Mouse (Mus musculus) telencephalon, adult 2 months (tissue): ENCODE measurements around the gene Lsamp.
"Not testable (repeated sequence)": the region's sequence is repeated elsewhere in the genome, so short reads cannot be mapped to it uniquely, and the experiment has no call there.

Experiments used
- DNase-seq: peaks from one replicate; pipeline ENCODE4 v3.0.0-alpha.2; 2011; ENCODE audit warnings: low read depth, low spot score

Gene Lsamp

DNA sequence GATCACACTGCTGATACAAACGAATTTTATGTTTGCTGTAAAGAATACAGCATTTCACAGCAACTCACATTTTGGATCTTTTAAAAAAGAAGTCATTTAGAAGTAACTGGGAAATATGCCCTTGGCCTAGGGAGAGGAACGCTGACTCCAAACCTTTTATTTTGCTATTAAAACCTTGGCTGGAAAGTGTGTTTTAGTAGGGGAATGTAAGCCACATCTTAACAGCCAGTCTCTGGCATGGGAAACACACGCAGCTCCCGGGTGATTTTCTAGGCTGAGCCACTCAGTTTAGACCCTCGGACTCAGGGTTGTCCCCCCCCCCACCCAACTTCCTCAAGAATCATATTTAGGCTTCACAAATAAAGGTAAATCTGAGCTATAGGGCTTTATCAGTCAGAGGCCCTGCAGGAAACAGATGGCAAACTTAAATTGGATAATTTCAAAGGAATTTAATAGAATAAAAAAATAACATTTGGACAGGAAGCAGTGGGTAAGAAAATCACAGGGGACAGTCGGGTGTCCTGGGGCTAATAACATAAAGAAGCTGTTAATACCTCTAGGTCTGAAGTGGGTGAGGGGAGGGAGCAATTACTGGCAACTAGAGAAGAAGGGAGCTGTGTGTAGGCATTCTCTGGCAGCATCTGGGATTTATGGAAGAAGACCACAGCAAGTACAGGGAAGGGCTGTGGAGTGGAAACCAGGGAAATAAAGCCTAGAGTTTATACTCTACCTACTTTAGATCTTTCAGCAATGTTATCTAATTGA lies 1933.1 kb downstream of the Lsamp start:
- DNase-seq, result no peak

DNA sequence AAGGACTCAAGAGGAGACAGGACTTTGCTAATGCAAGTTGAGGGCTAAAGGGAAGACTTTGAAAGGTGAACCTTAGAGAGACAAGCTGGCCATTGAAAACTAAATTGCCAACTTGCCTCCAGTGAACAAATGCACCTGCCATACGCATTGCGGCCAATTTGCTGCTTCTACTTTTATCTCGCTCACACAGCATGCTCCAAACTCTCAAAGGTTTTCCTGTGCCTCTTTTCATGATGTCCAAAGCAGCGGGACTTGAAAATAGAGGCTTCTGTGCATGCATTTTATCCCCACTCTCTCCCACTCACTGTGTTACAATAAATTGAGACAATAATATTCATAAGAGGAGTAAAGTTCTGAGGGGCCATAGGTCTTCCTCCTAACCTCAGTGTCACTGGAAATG lies 1945.4 kb downstream of the Lsamp start:
- DNase-seq, result no peak

DNA sequence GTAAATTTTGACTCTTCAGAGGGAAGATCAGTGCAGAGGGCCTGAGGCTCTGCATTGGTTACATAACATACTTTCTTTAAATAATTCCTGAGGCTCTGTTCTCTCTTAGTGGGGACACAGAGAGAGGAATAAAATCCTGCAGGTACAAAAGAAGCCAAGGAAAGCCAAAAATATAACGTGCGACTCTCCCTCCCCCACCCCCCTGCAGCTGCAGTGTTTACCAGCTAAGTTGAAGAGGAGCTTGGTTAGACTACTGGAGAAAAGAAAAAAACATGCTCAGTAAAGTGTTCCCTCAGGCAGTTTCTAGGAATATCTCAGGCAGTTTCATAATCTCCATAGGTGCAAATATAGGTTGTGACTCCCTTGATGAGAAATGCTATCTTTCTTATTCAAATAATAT lies 1951.5 kb downstream of the Lsamp start:
- peak; percentile 93 for DNase-seq

DNA sequence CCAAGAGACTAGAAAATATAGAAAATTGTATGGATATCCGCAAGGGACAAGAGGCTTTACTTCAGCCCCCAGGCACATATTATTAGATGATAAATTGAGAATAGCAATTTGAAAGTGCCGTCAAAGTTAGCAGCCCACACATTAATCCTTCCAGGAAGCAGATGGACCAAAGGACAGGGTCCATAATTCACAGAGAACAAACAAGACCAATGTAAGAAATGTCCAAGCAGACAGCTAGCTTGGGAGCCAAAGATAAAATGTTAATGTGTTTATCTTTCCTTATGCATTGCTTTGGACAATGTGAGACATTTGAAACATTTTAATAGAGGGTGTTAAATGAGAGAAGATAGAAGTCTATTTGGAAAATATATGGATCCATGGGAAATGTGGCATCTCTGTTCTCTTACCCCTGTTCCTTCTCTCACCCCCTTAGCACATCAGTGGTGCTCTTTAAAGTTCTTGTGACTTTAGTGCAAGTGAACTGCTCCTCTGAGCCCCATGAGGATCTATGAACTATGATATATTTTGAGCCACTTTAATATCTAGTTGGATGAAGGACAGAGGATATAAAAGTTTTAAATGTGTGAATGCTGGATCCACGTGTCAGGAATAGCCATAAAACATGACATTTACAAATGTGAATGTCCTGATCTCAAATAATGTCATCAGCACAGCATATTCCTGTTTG lies 1952.9 kb downstream of the Lsamp start:
- no peak for DNase-seq

DNA sequence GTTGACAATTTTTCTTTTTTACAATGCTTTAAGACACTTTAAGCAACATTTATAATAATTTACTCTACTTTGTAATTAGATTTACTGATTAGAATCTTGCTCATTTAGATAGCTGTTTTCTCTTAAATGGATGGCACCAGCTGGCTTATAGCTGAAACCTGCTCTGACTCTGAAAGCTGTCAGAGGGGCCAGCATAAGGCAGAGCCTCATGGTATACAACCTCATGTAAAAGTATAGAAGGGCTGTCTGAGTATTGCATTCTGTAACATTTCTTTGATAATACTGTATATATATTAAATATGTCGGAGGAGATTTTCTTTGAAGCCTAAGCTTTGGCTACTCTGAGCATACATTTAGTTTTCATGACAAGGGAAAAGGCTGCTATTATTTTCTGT lies 1953.4 kb downstream of the Lsamp start:
- DNase-seq, result no peak

DNA sequence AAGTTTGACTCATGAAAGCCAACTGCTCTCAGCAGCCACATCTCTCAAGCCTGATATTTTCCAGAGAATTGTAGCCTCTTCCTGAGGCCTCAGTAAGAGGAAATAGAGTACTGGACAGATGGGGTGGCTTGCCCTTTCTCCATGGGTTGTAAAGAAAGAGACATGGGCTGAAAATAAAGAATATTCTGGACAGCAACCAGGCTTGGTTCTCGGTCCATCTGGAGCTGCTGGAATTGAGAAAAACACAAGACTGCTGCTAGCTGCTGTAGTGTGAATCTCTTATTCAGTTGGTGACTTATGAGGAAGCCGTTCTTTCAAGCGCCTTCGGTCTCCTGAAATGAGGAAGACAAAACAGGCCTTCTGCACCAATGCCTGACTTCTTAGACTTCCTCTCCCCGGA lies 1954.1 kb downstream of the Lsamp start:
- peak; percentile 83 for DNase-seq

DNA sequence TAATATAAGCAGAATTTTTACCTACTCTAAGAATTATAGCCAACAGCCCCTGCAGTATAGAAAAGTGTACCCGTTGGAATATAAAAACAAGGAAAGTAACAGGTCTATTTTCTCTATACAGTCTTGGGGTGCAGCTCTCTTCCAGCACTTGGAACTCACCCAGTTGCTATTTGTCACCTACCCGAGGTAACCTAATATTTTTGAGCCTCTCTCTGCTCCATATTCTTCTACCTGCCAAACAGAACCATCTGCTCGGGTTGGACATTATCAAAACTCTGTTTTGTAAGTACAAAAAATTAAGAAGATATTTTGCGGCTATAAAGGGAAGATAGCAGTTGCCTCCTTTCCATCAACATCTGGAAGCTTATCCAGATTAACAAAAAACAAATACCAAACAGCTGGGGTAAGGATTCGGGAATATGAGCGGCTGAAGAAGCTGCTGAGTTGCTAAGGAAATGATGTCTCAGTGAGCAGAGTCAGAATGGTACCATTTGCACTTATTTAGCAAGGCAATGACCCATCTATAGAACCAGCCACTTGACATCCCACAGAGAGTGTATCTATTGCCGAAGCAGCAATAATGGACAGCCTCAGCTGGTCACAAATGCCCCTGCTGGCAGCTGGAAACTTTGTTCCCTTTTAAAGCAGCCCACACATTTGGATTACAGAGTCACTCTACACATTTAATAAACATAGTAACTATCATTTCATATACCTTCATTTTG lies 1957.6 kb downstream of the Lsamp start:
- no peak for DNase-seq

DNA sequence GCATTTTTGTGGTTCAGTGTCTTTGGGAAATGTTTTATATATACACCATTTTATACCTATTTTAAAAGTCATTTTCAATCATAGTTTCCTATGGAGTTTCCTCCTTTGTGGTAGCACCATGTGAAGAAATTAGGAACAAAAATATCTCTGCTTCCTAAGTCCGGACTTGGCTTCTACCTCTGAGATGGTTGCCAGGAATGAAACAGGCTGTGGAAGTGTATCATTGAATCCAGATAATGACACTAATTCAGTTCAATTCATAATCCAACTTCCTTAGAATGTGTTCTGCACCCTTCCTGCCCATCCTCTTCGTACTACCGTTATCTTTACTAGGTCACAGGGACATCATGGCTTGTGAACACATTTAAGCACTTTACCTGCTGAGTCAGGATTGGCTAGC lies 1973.7 kb downstream of the Lsamp start:
- DNase-seq, result no peak

DNA sequence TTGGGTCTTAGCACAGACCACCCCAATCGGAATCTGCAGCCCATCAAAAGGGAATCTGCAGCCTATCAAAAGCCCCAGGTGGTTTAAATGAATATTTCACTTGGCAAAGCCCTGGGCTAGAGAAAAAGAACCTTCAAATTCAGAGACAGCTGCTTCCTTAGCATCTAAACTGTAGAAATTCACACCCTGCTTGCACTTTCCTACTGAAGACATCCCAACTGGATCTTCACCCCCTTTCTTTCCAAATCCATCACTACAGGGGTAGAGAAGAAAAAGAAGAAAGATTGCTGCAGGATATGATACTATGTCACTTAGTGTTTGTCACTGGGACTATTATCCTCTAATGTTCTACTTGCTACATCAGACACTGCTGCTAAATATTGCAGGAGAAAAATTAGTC lies 1981.5 kb downstream of the Lsamp start:
- DNase-seq, result peak; percentile 46

DNA sequence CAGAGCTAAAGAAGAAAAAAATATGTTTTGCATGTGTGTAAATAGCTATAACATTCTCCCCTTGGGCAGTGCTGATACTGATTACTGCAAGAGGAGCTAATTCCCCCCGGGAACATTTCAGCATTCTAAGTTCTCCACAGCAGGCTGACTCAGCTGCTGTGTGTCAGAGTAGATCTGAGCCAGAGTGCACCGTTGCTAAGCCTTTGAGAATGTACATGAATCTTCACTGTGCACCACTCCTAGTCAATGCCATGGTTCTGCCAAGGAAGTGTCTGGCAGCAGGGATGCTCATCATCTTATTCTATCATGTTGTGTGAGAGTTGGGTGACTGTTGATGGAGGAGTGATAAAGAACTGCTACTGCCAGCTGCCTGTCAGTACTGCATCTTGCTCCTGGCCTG lies 1985.1 kb downstream of the Lsamp start:
- peak; percentile 60 for DNase-seq

DNA sequence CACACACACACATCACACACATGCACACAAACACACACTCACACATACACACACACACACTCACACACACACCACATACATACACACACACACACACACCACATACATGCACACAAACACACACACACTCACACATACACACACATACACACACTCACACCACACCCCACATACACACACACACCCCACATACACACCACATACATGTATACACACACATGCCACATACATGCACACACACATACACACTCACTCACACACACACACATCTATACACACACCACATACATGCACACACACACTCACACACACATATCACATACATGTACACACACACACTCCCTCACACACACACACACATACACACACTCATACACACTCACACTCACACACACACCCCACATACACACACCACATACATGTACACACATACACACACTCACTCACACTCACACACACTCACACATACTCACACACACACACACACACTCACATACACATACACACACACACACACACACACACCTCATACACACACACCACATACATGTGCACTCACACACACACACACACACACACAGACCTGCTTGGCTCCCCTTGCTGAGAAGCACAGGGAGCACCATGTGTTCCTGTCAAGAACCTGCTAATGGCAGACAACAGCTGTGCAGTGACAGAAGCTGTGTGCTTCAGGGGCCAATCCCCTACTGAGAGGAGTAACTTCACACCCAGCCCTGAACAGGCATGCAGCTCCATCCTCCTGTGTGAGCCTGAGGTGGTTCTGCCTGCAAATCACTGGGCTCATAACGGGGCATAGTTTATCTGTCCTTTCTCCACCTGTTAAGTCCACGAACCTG lies 1990.9 kb downstream of the Lsamp start:
- no peak for DNase-seq

DNA sequence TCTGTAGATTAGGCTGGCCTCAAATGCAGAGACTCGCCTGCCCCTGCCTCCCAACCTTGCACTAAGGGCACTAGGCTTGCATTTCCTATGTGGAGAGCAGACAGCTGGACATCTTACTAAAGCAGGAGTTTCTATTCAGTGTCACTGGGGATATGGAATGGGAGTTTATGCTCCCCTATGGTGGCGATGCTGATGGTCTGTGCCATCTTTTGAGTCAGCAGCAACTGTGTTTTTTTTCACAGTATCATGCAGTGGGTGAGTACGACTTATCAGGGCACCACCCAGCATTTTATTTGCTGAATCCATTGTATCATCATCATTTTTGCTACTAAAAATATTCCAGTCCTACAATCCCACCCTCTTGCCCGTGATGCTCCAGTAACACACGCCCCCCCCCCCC lies 1992.7 kb downstream of the Lsamp start:
- peak; percentile 12 for DNase-seq

DNA sequence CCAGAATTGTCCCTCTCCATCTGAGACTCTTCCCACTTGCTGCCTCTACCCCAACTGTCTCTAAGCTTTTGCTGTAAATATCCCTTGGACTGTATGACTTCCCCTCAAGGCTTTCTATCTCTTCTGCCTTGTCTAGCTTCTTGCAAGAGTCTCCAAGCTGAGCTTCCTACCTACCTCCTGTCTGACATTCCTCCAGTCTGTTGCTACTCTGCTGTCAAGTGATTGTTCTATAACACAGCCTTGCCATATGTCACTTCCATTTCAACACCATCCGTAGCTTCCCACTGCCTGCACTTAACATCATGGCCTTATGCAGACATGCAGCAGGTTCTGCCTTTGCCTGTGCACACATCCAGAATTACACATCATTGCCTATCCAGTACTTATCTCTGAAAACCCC lies 2012.8 kb downstream of the Lsamp start:
- DNase-seq, result peak; percentile 74

DNA sequence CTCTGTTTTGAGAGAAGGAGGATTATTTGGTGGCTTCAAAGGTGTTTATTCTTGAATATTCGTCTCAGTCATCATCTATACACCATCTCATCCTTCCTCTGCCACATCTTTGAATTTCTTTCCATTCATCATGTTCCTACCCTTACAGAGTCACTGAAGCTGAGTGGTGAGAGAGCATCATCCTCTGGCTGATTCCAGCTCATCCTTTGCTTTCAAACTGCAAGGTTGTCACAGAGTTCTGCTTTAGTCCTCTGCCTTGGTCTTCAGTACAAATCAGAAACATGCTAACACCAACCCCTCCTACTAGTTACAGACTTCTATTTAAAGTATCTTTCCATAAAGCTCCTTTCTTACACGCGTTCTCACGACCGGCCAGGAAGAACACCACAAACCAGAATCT lies 2018.8 kb downstream of the Lsamp start:
- no peak for DNase-seq

DNA sequence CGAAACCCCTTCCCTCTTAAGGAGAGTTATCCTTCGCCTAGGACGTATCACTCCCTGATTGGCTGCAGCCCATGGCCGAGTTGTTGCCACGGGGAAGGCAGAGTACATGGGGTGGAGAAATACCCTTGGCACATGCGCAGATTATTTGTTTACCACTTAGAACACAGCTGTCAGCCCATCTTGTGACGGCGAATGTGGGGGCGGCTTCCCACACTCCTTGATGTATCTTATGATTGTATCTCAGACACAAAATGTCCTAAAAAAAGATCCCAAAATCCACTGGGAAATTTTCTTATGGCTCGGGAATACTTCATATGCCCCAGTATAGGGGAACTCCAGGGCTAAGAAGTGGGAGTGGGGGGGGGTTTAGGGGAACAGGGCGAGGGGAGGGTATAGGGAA lies 2019.3 kb downstream of the Lsamp start:
- not testable (repeated sequence) for DNase-seq

DNA sequence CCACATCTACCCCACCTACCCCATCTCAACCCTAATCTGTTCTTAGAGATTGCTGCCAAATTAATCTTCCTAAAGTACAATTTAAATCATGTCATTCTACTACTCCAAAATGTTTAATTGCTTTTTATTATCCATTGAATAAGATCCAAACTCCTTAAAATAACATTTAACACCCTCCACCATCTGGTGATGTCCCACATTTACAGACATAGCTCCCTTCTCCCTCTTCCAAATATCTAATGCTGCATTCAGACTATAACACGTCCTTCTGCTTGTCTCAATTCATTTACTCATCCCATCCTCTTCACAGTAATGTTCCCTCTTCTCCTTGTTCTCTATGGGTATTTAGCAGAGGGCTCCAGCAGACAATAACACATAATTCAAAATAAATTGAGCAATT lies 2020.0 kb downstream of the Lsamp start:
- DNase-seq, result peak; percentile 81

DNA sequence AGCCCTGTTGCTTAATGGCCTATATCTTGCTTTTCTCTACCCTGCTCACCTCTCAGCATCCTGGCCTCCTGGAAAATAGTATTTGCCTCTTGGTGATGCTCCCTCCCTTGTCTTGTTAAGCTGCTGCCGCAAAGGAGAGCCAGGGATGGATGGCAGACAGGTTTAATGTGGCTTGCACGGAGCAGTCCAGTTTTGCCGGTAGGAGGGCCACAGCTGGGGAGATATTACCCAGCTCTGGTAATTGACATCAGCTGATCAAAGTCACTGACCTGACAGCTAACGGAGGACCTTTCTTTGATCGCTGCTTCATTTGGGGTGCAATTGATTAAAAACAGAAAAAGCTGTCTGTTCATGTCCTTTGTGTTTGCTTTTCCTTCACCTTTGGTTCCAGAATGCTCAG lies 2030.8 kb downstream of the Lsamp start:
- DNase-seq, result no peak

DNA sequence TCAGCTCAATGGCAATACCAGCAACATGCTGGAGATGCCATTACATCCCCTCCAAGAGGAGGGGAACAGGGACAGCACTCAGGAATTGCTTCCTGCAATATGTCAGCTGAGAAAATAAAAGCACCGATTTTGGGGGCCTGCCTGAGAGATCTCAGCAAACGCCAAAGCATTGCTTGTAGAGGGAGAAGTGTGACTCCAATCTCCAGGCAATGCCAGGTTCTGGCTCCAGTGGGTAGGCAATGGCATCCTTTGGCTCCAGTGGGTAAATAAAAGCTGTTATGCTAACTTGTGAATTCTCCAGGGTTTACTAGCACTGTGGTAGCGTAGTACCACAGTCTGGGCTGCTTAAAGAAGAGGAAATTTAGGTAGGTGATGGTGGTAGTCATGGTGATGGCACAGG lies 2031.3 kb downstream of the Lsamp start:
- DNase-seq, result no peak

DNA sequence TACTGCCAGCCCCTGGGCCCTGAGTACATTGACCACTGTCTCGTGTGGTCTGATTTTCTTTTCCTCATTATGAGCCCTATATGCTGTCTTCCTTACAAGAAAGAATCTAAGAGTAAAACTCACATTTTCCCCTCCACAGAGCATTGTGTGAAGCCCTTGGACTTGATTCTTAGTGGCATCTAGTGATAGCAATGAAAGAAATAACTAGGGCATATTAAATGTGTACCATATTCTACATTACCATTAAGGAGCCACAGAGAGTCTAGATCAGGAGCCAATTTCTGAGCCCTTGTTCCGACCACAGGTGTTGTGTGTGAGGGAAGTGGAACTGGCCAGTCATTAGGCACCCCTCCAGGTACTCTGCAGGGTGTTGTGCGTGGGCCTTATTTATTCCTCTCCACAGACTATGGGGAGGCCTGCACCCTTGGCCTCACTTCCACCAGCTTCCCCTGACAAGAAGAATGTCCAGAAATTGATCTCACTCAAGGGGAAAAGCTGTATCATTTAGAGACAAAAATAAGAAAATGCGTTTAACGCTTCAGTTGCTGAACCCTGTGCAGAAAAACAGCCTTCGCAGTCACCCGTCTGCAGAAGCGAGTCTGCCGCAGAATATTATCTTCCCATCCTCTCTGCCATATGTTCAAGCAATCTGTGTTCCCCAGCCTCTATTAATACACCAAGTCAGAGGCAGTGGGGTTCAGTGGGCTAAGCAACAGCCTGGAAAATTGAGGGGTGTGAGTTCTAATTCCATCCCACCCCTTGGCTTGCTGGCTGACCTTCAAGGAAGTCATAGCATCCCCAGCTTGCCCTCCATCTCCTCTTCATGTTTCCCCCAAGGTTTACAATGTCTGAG lies 2032.9 kb downstream of the Lsamp start:
- no peak for DNase-seq

DNA sequence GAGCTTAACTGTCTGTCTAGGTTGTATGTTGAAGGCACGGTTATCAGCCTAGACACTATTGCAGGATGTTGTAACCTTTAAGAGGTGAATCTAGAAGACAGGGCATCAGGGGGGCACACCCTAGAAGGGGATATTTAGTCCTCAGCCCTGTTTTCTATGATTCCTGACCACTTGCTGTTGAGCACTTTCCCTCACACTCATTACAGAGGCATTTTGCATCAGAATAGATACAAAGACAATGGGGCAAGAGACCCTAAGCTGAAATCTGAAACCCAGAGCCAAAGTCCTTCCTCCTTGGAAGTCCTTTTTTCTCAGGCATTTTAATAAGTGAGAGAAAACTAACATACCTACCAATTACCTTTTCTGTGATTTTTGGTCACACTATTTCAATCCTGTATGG lies 2038.4 kb downstream of the Lsamp start:
- DNase-seq, result no peak

DNA sequence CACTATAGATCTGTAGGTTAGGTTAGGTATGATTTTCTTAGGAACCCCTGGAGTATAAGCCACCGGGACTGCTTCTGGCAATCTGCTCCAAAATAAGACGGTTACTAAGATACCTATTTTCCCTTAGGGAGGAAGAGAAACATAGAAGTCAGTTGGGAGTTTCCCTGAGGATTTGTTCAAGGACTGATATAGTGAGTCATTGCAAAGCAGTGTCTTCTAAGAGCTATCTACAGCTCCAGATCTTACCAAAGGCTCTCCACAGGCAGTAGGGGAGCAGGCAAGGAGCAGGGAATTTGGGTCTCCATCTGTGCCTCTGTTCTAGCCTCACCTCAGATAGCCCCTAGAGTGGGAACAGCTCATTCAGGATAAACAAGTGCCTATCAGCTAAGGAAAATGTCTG lies 2047.9 kb downstream of the Lsamp start:
- no peak for DNase-seq
